Mouse (Mus musculus): ENCODE results near the gene Slc3a2. TPM values are rescaled to one million over a fixed set of nuclear protein-coding genes. Genes with fewer than 3 reads are reported as not detected.
"Not testable (repeated sequence)": the region's sequence is repeated elsewhere in the genome, so short reads cannot be mapped to it uniquely, and the experiment has no call there.

Gene Slc3a2
- polyA plus RNA-seq (2012; rRNA removed): 393 and 456 TPM in 2 replicates

- no peak for DNase-seq (ENCODE audit: low read depth)
Observed at GRCm38 (mm10) chr19:8722907-8723573, at the start of gene Slc3a2. TSS of gene Slc3a2 (minus strand) at chr19:8723369.

- DNase-seq (ENCODE audit: low read depth): no peak
Observed at GRCm38 (mm10) chr19:8770567-8771270, 47.5 kb upstream of the Slc3a2 start, which contains the start of gene Tmem223. TSS of gene Tmem223 (plus strand) at chr19:8770996.

- DNase-seq (ENCODE audit: low read depth): no peak
Observed at GRCm38 (mm10) chr19:8765562-8765961, 42.4 kb upstream of the Slc3a2 start.

GRCm38 (mm10) chr19:8763276-8763675 is 40.1 kb upstream of the Slc3a2 start:
- no peak for DNase-seq (ENCODE audit: low read depth)

- DNase-seq (ENCODE audit: low read depth): no peak
Observed at GRCm38 (mm10) chr19:8760757-8761156, 37.6 kb upstream of the Slc3a2 start.

- no peak for DNase-seq (ENCODE audit: low read depth)
Observed at GRCm38 (mm10) chr19:8758899-8759298, 35.7 kb upstream of the Slc3a2 start.

GRCm38 (mm10) chr19:8757471-8757998 is 34.4 kb upstream of the Slc3a2 start:
- DNase-seq (ENCODE audit: low read depth): no peak

- no peak for DNase-seq (ENCODE audit: low read depth)
Observed at GRCm38 (mm10) chr19:8756635-8757387, 33.6 kb upstream of the Slc3a2 start, which contains the start of gene Nxf1. TSS of gene Nxf1 (plus strand) at chr19:8757073.

- DNase-seq (ENCODE audit: low read depth): no peak
Observed at GRCm38 (mm10) chr19:8755652-8756051, 32.5 kb upstream of the Slc3a2 start.

- DNase-seq (ENCODE audit: low read depth): no peak
Observed at GRCm38 (mm10) chr19:8747368-8747767, 24.2 kb upstream of the Slc3a2 start.

GRCm38 (mm10) chr19:8745382-8745781 is 22.2 kb upstream of the Slc3a2 start:
- no peak for DNase-seq (ENCODE audit: low read depth)

GRCm38 (mm10) chr19:8742176-8742575 is 19.0 kb upstream of the Slc3a2 start:
- no peak for DNase-seq (ENCODE audit: low read depth)

- peak; percentile 90 for DNase-seq (ENCODE audit: low read depth)
Observed at GRCm38 (mm10) chr19:8741243-8741869, 18.2 kb upstream of the Slc3a2 start, which contains the start of gene Stx5a. TSS of gene Stx5a (plus strand) at chr19:8741413.

GRCm38 (mm10) chr19:8740603-8741002 is 17.4 kb upstream of the Slc3a2 start, which contains the start of gene 1700092M07Rik:
TSS of gene 1700092M07Rik (plus strand) at chr19:8740718.
- DNase-seq (ENCODE audit: low read depth): no peak

GRCm38 (mm10) chr19:8739646-8740045 is 16.5 kb upstream of the Slc3a2 start:
- DNase-seq (ENCODE audit: low read depth): no peak

GRCm38 (mm10) chr19:8738911-8739310 is 15.7 kb upstream of the Slc3a2 start:
- DNase-seq (ENCODE audit: low read depth): no peak

- no peak for DNase-seq (ENCODE audit: low read depth)
Observed at GRCm38 (mm10) chr19:8736160-8736467, 12.9 kb upstream of the Slc3a2 start.

GRCm38 (mm10) chr19:8735389-8736159 is 12.4 kb upstream of the Slc3a2 start, which contains the start of gene Wdr74:
TSS of gene Wdr74 (plus strand) at chr19:8735827.
- no peak for DNase-seq (ENCODE audit: low read depth)

- no peak for DNase-seq (ENCODE audit: low read depth)
Observed at GRCm38 (mm10) chr19:8734334-8734733, 11.2 kb upstream of the Slc3a2 start.

- not testable (repeated sequence) for DNase-seq (ENCODE audit: low read depth)
Observed at GRCm38 (mm10) chr19:8728335-8729099, 5.3 kb upstream of the Slc3a2 start.

Data from gonadal fat pad, adult 2 months (tissue).